Mouse (Mus musculus) brain, embryonic 14.5 days (tissue): Measurements from ENCODE around the gene Olfr522. TPM values are rescaled to one million over a fixed set of nuclear protein-coding genes. Genes with fewer than 3 reads are reported as not detected.
A peak's percentile ranks its signal among the peaks of the same experiment; 100 is the strongest.

Experiments used
- DNase-seq: peaks from one replicate; pipeline ENCODE4 v3.0.0-alpha.2; 2011; ENCODE audit warnings: low read depth
- CTCF ChIP-seq: fragments of 200-500 bp; IDR thresholded peaks from 2 replicates; pipeline ENCODE4 v1.5.1; 2012; ENCODE audit warnings: inconsistent platforms, mild to moderate bottlenecking, moderate library complexity, borderline replicate concordance; ENCODE audit not compliant: insufficient read depth, insufficient read length; ENCODE audit errors: extremely low read depth
- POLR2A ChIP-seq: fragments of 200-500 bp; IDR thresholded peaks from 2 replicates; pipeline ENCODE4 v1.6.1; 2012; ENCODE audit warnings: mild to moderate bottlenecking, inconsistent platforms, borderline replicate concordance; ENCODE audit not compliant: poor library complexity, insufficient read depth, insufficient read length, severe bottlenecking; ENCODE audit errors: extremely low read depth
- polyA plus RNA-seq: library from polyadenylated mRNA; depleted of rRNA; stranded (reverse); fragments of >200 nt; gene quantifications from 2 replicates; pipeline ENCODE4 v1.2.3, GENCODE M21; 2012; rRNA removed

The Olfr522 gene
- polyA plus RNA-seq, 1 experiment: not detected

- no peak for TF ChIP-seq POLR2A
- DNase-seq: no peak
Observed at GRCm38 (mm10) chr7:140122765-140123164, 41.8 kb downstream of the Olfr522 start.

- TF ChIP-seq POLR2A: no peak
- TF ChIP-seq CTCF: no peak
- DNase-seq: no peak
Observed at GRCm38 (mm10) chr7:140121338-140121910, 43.1 kb downstream of the Olfr522 start.

- no peak for DNase-seq
- TF ChIP-seq CTCF (no peak), POLR2A (no peak)
Observed at GRCm38 (mm10) chr7:140120484-140120883, 44.1 kb downstream of the Olfr522 start.

- TF ChIP-seq POLR2A (peak; percentile 76; the same call in 1 of the 2 replicates), CTCF (no peak)
- peak; percentile 94 for DNase-seq
Observed at GRCm38 (mm10) chr7:140116329-140117054, 48.1 kb downstream of the Olfr522 start, which contains the start of gene Echs1. Gene Echs1 (minus strand): TSS chr7:140116476.

GRCm38 (mm10) chr7:140115583-140116328 lies 48.8 kb downstream of the Olfr522 start, which contains the start of gene Paox:
Gene Paox (plus strand): TSS chr7:140115799.
- peak; percentile 80 for DNase-seq
- TF ChIP-seq CTCF (no peak), POLR2A (no peak)

GRCm38 (mm10) chr7:140111943-140112342 lies 52.6 kb downstream of the Olfr522 start:
- TF ChIP-seq POLR2A (no peak), CTCF (no peak)

More at GRCm38 (mm10) chr7:140111943-140112342, 52.6 kb downstream of the Olfr522 start:
- DNase-seq: no peak

Other genes starting within 250 kb of the Olfr522 start
- not detected in 2 replicates for gene Utf1, start 221.0 kb downstream of the Olfr522 start, polyA plus RNA-seq
- 0.55 and 0.76 TPM in 2 replicates for gene 6430531B16Rik, start 186.0 kb downstream of the Olfr522 start, polyA plus RNA-seq
- gene Adam8, start 172.2 kb downstream of the Olfr522 start, polyA plus RNA-seq: 12.7 and 14.7 TPM in 2 replicates
- gene Zfp511, start 128.4 kb downstream of the Olfr522 start, polyA plus RNA-seq: 88.0 and 121 TPM in 2 replicates
- 70.3 and 76.2 TPM in 2 replicates for gene Tubgcp2, start 128.1 kb downstream of the Olfr522 start, polyA plus RNA-seq
- 1.3 and 4.0 TPM in 2 replicates for gene Msx3, start 115.7 kb downstream of the Olfr522 start, polyA plus RNA-seq
- gene Caly, start 82.2 kb downstream of the Olfr522 start, polyA plus RNA-seq: 146 and 172 TPM in 2 replicates
- 6.4 TPM in 1 of 2 replicates, not detected in the other for gene Prap1, start 71.4 kb downstream of the Olfr522 start, polyA plus RNA-seq
- 25.3 and 25.7 TPM in 2 replicates for gene Fuom, start 62.3 kb downstream of the Olfr522 start, polyA plus RNA-seq
- gene Paox, start 49.0 kb downstream of the Olfr522 start, polyA plus RNA-seq: 5.1 and 6.0 TPM in 2 replicates
- gene Echs1, start 48.3 kb downstream of the Olfr522 start, polyA plus RNA-seq: 74.9 and 75.4 TPM in 2 replicates
- 33.9 and 41.5 TPM in 2 replicates for gene Mtg1, start 27.2 kb downstream of the Olfr522 start, polyA plus RNA-seq
- gene Sprn, start 9.9 kb downstream of the Olfr522 start, polyA plus RNA-seq: 10.2 and 16.2 TPM in 2 replicates
- not detected in 2 replicates for gene Olfr523, start 8.5 kb upstream of the Olfr522 start, polyA plus RNA-seq
- not detected in 2 replicates for gene Olfr524, start 41.2 kb upstream of the Olfr522 start, polyA plus RNA-seq
- 0.04 TPM in 1 of 2 replicates, not detected in the other for gene Cd163l1, start 53.5 kb upstream of the Olfr522 start, polyA plus RNA-seq
- gene 5830411N06Rik, start 82.5 kb upstream of the Olfr522 start, polyA plus RNA-seq: 0.05 TPM in 1 of 2 replicates, not detected in the other
- not detected in 2 replicates for gene Olfr525, start 156.1 kb upstream of the Olfr522 start, polyA plus RNA-seq
- gene Olfr527, start 169.3 kb upstream of the Olfr522 start, polyA plus RNA-seq: not detected in 2 replicates
- not detected in 2 replicates for gene Olfr60, start 196.9 kb upstream of the Olfr522 start, polyA plus RNA-seq
- not detected in 2 replicates for gene Olfr530, start 211.6 kb upstream of the Olfr522 start, polyA plus RNA-seq
- not detected in 2 replicates for gene Olfr531, start 238.2 kb upstream of the Olfr522 start, polyA plus RNA-seq